Mouse (Mus musculus) lung, postnatal 0 days (tissue): ENCODE measurements around the gene Adrb1.

Experiments
- CTCF ChIP-seq: IDR thresholded peaks from 2 replicates; pipeline ENCODE4 v1.5.1; 2016; ENCODE audit warnings: antibody characterized with exemption, mild to moderate bottlenecking
- EP300 ChIP-seq: IDR thresholded peaks from 2 replicates; pipeline ENCODE4 v1.6.1; 2016; ENCODE audit warnings: antibody characterized with exemption, mild to moderate bottlenecking, control low read depth

DNA sequence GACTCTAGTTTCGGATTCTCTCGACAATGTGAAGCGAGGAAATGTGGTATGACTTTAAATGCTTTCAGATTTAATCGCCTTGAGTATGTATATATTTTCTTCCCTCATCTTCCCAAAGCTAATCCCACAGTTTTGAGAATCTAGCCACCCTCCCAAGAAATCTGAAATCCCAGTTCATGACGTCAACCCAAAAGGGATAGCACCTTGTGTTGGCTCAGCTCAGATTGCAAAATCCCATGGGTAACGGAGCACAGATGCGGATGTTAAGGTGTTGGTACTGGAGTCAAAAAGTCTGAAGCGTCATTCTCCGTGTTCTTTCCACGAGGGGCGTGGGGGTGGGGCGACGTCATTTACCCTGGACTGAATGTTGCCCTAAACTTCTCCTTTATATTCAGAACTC lies 1.1 kb upstream of the Adrb1 start:
- TF ChIP-seq CTCF = no peak
- no peak for TF ChIP-seq EP300
